Mouse (Mus musculus) limb, embryonic 11.5 days (tissue): ENCODE results near the gene Fbrs. TPM values are rescaled to one million over a fixed set of nuclear protein-coding genes. Genes with fewer than 3 reads are reported as not detected.

Source experiments
- ATAC-seq: fragments of 200-750 bp; cut with Nextera tagmentation; 2 replicates; pipeline ENCODE4 v1.8.0; 2017; ENCODE audit warnings: low read depth; ENCODE audit not compliant: insufficient number of reproducible peaks, low FRiP score, low TSS enrichment
- DNase-seq: peaks from one replicate; pipeline ENCODE4 v3.0.0-alpha.2; 2015; ENCODE audit warnings: low spot score
- H3K27ac ChIP-seq: fragments of 300-500 bp; sonication (generic); replicated peaks from 2 replicates; pipeline ENCODE4 v1.5.1; 2014; ENCODE audit warnings: low read depth, mild to moderate bottlenecking, low read length
- H3K27me3 ChIP-seq: fragments of 300-500 bp; sonication (generic); 2 replicates; pipeline ENCODE4 v1.6.1; 2014; ENCODE audit warnings: mild to moderate bottlenecking, low read length, mixed read lengths; ENCODE audit not compliant: control insufficient read depth, insufficient read depth
- H3K36me3 ChIP-seq: fragments of 300-500 bp; sonication (generic); 2 replicates; pipeline ENCODE4 v1.6.1; 2014; ENCODE audit warnings: mild to moderate bottlenecking, low read length, moderate library complexity, mixed read lengths; ENCODE audit not compliant: control insufficient read depth, insufficient read depth
- H3K4me1 ChIP-seq: fragments of 300-500 bp; sonication (generic); 2 replicates; pipeline ENCODE4 v1.6.1; 2014; ENCODE audit warnings: low read length, mixed read lengths; ENCODE audit not compliant: control insufficient read depth, insufficient read depth
- H3K4me2 ChIP-seq: fragments of 300-500 bp; sonication (generic); 2 replicates; pipeline ENCODE4 v1.6.1; 2014; ENCODE audit warnings: low read depth, mild to moderate bottlenecking, moderate library complexity; ENCODE audit not compliant: severe bottlenecking
- H3K4me3 ChIP-seq: fragments of 300-500 bp; sonication (generic); 2 replicates; pipeline ENCODE4 v1.5.1; 2014; ENCODE audit warnings: low read depth, low read length
- H3K9ac ChIP-seq: fragments of 300-500 bp; sonication (generic); 2 replicates; pipeline ENCODE4 v1.6.1; 2014; ENCODE audit warnings: mild to moderate bottlenecking, low read length
- H3K9me3 ChIP-seq: fragments of 300-500 bp; sonication (generic); 2 replicates; pipeline ENCODE4 v1.6.1; 2016; ENCODE audit warnings: low read length; ENCODE audit not compliant: control insufficient read depth
- WGBS: fragments of 180-500 bp; shearing (Covaris S2); extraction: QIAGEN DNeasy Blood & Tissue Kit; methylation state at CpG from one replicate; pipeline ENCODE4 v1.1.7; 2014; 5-methylcytosine and 5-hydroxymethylcytosine counted together
- polyA plus RNA-seq: library from polyadenylated mRNA; unstranded; fragments of >200 nt; fragmentation: Nextera tagmentation; extraction: Ambion mirVana; gene quantifications from 2 replicates; pipeline ENCODE4 v1.2.1, GENCODE M21; 2014

Gene Fbrs
- polyA plus RNA-seq = 13.2 and 14.3 TPM in 2 replicates

DNA sequence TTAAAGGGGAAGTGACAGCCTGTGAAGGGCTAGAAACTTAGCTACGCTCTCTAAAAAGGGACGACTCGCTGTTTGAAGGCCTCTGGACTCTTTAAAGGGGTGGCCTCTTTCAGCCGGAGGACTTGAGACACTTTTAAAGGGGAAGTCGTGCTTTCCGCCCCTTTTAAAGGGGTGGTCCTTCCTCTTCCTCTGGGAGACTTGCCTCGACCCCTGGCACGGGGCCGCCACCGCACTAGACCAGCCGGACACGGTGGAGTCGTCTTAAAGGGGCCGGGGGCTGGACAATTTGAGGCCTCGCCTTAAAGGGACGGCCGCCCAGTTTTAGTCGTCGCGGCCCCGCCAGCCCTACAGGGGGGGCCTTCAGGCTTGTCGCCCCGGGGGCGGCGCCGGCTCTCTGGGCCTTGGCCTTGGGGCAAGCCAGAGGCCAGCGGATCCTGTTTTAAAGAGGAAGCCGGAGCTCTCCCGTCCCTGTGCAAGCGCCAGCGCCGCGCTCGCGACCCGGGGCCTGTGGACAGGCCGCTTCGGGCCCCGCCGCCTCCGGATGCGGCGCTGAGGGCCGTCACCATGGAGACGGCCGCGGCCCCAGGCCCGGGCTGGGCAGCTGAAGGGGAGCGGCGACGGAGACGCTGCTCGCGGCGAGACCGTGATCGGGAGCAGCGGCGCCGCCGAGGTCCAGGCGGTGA lies at the start of gene Fbrs:
Gene Fbrs (plus strand): TSS at position 565 of the 683 bp plus-strand sequence.
- peaks cover 19% of the 10 kb centered on the region for H3K4me1 ChIP-seq
- peaks cover 28% of the 10 kb centered on the region for H3K36me3 ChIP-seq
- no peaks in the 10 kb centered on the region for H3K27me3 ChIP-seq
- under 1% methylated on average over 61 of the region's 62 CpGs for WGBS
- peak; percentile 79 for ATAC-seq
- peak within 1 kb of the TSS; percentile 90 for H3K9ac ChIP-seq
- peak; percentile 91 for DNase-seq
- peak within 1 kb of the TSS; percentile 99 for H3K4me3 ChIP-seq
- H3K4me2 ChIP-seq = peak within 1 kb of the TSS; percentile 98
- H3K27ac ChIP-seq = peak within 1 kb of the TSS; percentile 92
- H3K9me3 ChIP-seq = no peaks in the 10 kb centered on the region

DNA sequence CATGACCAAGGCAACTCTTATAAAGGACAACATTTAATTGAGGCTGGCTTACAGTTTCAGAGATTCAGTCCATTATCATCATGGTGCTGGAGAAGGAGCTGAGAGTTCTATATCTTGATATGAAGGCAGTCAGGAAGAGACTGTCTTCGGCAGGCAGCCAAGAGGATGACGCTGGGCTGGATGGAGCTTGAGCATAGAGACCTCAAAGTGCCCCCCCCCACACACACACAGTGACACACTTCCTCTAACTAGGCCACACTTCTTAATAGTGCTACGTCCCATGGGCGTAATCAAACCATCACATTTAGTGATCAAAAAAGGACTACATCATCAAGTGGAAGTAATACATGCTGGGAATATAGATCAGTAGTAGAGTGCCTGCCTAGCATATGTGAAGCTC lies 43.8 kb upstream of the Fbrs start:
- ATAC-seq (no peak), DNase-seq (no peak)
- Histone ChIP-seq H3K9me3 (peaks cover 7% of the 10 kb centered on the region; the same call in 1 of the 2 replicates), H3K27ac (no peak overlapping the region), H3K36me3 (no peaks in the 10 kb centered on the region), H3K4me3 (no peak overlapping the region), H3K4me1 (no peaks in the 10 kb centered on the region), H3K4me2 (no peak overlapping the region), H3K27me3 (no peaks in the 10 kb centered on the region), H3K9ac (no peak overlapping the region)
- WGBS = 92% methylated on average over 4 of the region's 4 CpGs

DNA sequence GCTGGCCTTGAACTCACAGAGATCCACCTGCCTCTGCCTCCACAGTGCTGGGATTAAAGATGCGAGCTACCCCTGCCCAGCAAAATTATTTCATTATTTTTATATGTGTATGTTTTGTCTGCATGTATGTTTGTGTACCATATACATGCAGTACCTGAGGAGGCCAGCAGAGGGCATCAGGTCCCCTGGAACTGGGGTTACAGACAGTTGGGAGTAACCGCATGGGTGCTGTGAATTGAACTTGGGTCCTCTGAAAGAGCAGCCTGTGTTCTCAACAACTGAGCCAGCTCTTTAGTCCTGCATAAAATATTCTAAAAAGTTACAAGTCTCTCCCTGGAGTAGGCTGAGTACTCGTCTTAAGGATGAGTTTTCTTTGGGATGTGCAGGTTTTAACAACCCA lies 41.3 kb upstream of the Fbrs start:
- ATAC-seq (no peak), DNase-seq (peak; percentile 28)
- H3K4me3 ChIP-seq = no peak overlapping the region
- 87% methylated on average over 3 of the region's 3 CpGs for WGBS
- no peak overlapping the region for H3K27ac ChIP-seq
- no peak overlapping the region for H3K9ac ChIP-seq
- H3K9me3 ChIP-seq = peaks cover 7% of the 10 kb centered on the region; the same call in 1 of the 2 replicates
- H3K4me1 ChIP-seq = no peaks in the 10 kb centered on the region
- H3K27me3 ChIP-seq = no peaks in the 10 kb centered on the region
- no peak overlapping the region for H3K4me2 ChIP-seq
- peaks cover 5% of the 10 kb centered on the region; the same call in 1 of the 2 replicates for H3K36me3 ChIP-seq

DNA sequence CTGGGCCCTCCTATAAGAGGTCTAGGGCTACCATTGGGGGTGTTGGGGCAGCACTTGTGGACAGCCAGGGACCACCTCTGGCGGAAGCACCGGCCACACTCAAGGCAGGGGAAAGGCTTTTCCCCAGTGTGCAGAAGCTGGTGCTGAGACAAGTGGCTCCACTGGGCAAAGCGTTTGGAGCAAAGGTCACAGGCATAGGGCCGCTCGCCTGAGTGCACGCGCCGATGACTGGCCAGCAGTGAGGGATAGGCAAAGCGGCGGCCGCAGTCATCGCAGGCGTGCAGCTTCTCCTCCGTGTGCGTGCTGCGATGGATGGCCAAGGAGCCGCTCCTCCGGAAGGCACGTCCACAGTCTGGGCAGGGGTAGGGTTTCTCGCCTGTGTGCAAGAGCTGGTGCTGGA lies 35.0 kb upstream of the Fbrs start:
- 91% methylated on average over 20 of the region's 20 CpGs for WGBS
- no peak overlapping the region for H3K4me2 ChIP-seq
- no peaks in the 10 kb centered on the region for H3K27me3 ChIP-seq
- no peaks in the 10 kb centered on the region; the same call in 1 of the 2 replicates for H3K9me3 ChIP-seq
- ATAC-seq (no peak), DNase-seq (no peak)
- H3K4me1 ChIP-seq = no peaks in the 10 kb centered on the region
- H3K27ac ChIP-seq = no peak overlapping the region
- peaks cover 22% of the 10 kb centered on the region for H3K36me3 ChIP-seq
- no peak overlapping the region for H3K9ac ChIP-seq
- no peak overlapping the region for H3K4me3 ChIP-seq

DNA sequence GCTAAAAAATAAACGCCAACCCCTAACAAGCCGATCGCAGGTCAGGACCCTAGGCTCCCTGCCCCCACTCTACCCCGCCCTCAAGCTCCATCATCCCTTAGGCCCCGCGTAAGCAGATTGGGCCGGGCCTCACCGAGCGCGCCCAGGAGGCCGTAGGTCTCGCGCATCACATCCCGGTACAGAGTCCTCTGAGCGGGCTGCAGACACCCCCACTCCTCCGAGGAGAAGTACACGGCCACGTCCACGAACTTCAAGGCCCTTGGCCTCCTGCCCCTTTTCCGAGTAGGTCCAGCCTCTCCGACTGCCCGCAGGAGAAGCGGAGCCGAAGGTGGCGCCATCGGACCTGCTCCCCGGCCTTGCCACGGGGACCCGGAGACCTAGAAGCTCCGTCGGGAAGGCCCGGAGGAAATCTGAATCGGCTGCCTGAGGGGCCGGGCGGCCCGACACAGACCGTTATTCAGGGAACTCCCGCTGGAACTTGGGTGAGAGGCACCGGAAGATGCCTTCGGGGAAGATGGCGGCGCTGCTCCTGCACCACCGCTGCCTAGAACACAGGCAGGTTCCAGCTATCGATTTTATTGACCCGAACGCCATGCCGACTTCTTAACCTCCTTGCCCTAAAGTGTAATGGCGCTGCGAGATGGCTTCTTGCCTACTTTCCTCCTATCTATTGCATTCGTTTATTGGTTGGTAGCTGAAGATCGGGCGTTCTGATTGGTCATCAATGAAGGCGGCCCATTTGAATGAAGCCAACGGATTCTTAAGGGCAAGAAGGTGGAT lies 30.3 kb upstream of the Fbrs start, which contains the start of gene Zfp689:
Gene Zfp689 (minus strand): TSS at position 638 of the 780 bp plus-strand sequence.
- H3K27ac ChIP-seq = peak within 1 kb of the TSS; percentile 87
- peak within 1 kb of the TSS; percentile 55 for H3K4me3 ChIP-seq
- H3K9me3 ChIP-seq = no peaks in the 10 kb centered on the region; the same call in 1 of the 2 replicates
- WGBS = under 1% methylated on average over 54 of the region's 54 CpGs
- peaks cover 18% of the 10 kb centered on the region for H3K36me3 ChIP-seq
- H3K4me2 ChIP-seq = peak within 1 kb of the TSS; percentile 82
- H3K9ac ChIP-seq = peak within 1 kb of the TSS; percentile 92
- H3K4me1 ChIP-seq = peaks cover 5% of the 10 kb centered on the region; the same call in 1 of the 2 replicates
- H3K27me3 ChIP-seq = no peaks in the 10 kb centered on the region
- DNase-seq = peak; percentile 94
- ATAC-seq = peak; percentile 78

DNA sequence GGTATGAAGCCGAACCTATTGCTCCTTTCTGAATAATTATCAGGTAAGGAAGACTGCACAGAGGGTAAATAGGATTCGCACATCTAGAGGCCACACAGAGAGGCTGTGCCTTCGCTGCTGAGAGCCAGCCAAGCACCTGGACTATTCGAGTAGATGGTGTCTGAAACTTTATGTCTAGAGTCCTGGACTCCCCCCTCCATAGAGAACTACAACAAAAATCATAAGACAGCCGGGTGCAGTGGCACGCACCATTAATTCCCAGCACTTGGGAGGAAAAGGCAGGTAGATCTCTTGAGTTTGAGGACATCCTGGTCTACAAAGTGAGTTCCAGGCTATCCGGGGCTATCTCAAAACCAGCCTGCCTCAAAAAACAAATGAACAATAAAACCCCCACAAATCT lies 29.0 kb upstream of the Fbrs start:
- Histone ChIP-seq H3K36me3 (peaks cover 12% of the 10 kb centered on the region; the same call in 1 of the 2 replicates), H3K27me3 (no peaks in the 10 kb centered on the region), H3K9ac (peak overlapping the region; percentile 9), H3K9me3 (no peaks in the 10 kb centered on the region; the same call in 1 of the 2 replicates), H3K27ac (no peak overlapping the region), H3K4me2 (peak overlapping the region; percentile 82), H3K4me3 (peak overlapping the region; percentile 55), H3K4me1 (peaks cover 5% of the 10 kb centered on the region; the same call in 1 of the 2 replicates)
- WGBS = 89% methylated on average over 7 of the region's 7 CpGs
- no peak for ATAC-seq
- no peak for DNase-seq

DNA sequence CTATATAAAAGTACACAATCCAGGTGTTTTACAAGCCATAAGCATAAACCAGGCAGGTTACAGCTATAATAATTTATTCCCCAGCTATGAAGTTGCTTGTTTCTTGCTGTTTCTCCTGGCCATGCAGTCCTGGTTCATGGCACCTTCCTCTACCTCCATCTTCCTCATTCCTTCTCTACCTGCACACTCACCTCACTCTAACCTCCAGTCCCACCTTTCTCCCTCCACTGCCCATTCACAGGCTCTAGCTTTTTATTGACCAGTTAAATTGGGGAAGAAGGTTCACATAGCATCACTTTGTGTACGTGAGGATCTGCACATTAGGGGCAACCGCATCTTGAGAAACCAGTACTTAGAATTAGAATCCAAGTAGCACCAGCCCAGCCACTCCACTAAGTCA lies 25.9 kb upstream of the Fbrs start:
- WGBS = 96% methylated on average over 2 of the region's 2 CpGs
- H3K36me3 ChIP-seq = peaks cover 22% of the 10 kb centered on the region
- no peak for ATAC-seq

DNA sequence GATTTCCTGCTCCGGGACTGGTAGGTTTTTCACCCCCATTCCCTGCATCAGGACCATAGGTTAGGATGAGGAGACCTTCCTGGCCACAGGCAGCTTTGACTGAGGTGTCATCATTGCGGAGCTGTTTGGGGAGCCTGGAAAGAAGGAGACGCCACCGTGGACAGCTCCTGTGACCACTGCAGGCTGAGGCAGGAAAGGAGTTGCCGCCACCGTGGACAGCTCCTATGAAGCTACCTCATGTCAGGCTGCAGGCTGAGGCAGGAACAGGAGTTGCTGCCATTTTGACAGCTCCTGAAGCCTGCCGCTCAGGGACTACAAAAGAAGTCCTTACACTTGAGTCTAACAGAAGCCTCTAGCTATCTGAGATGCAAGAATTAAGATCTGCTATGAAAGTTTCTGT lies 24.1 kb upstream of the Fbrs start:
- no peak overlapping the region for H3K27ac ChIP-seq
- H3K27me3 ChIP-seq = no peaks in the 10 kb centered on the region
- DNase-seq (no peak), ATAC-seq (no peak)
- H3K9ac ChIP-seq = no peak overlapping the region
- H3K4me2 ChIP-seq = no peak overlapping the region
- WGBS = 89% methylated on average over 7 of the region's 7 CpGs
- peaks cover 2% of the 10 kb centered on the region; the same call in 1 of the 2 replicates for H3K9me3 ChIP-seq
- H3K4me1 ChIP-seq = peaks cover 4% of the 10 kb centered on the region; the same call in 1 of the 2 replicates
- peaks cover 22% of the 10 kb centered on the region for H3K36me3 ChIP-seq
- H3K4me3 ChIP-seq = no peak overlapping the region

More for the DNA sequence above, 25.9 kb upstream of the Fbrs start:
- Histone ChIP-seq H3K4me1 (peaks cover 5% of the 10 kb centered on the region; the same call in 1 of the 2 replicates), H3K4me2 (no peak overlapping the region), H3K9ac (no peak overlapping the region), H3K27me3 (no peaks in the 10 kb centered on the region), H3K27ac (no peak overlapping the region), H3K4me3 (no peak overlapping the region), H3K9me3 (peaks cover 2% of the 10 kb centered on the region; the same call in 1 of the 2 replicates)
- no peak for DNase-seq
